Mouse (Mus musculus) central nervous system, embryonic 11.5 days (tissue): ENCODE data around the gene Nkx6-1. TPM values are rescaled to one million over a fixed set of nuclear protein-coding genes. Genes with fewer than 3 reads are reported as not detected.

Experiments
- polyA plus RNA-seq: library from polyadenylated mRNA; depleted of rRNA; stranded (reverse); fragments of >200 nt; gene quantifications from 2 replicates; pipeline ENCODE4 v1.2.3, GENCODE M21; 2012; rRNA removed

Nkx6-1 gene
- polyA plus RNA-seq: 9.1 and 21.1 TPM in 2 replicates

GRCm38 (mm10) chr5:101664945-101665615, at the start of gene Nkx6-1:
Gene Nkx6-1 (minus strand): TSS chr5:101664996.

Other genes with a start within 250 kb of the Nkx6-1 start
- gene Cds1, start 100.1 kb upstream of the Nkx6-1 start, polyA plus RNA-seq: 0.95 and 1.6 TPM in 2 replicates